Mouse (Mus musculus): ENCODE results near the gene Pdcd6ip. TPM values are rescaled to one million over a fixed set of nuclear protein-coding genes. Genes with fewer than 3 reads are reported as not detected.
"Not testable (repeated sequence)": the region's sequence is repeated elsewhere in the genome, so short reads cannot be mapped to it uniquely, and the experiment has no call there.

Pdcd6ip gene
- polyA plus RNA-seq, 1 experiment = 59.9 TPM

DNA sequence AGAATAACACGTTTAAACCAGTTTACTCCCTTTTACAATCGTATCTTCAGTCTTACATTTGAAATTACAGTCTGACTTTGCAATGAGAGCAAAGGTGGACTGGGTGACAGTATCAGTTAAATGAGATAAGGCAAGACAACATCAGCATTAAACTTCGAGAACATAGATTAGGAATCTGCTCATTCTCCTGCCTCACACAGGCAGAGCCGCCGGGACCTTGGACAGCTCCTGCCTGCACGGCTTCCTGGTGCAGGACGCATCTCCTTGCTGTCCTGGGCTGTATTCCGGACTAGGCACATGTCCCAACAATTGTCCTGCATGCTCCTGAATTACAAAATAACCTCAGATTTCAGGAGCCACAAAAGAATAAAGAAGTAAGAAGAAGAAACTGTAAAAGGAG lies 54.5 kb downstream of the Pdcd6ip start:
- TF ChIP-seq POLR2A (IDR thresholded peaks at IDR 0.05; ENCODE audit: low read depth, low read length) = no peak
- no peak for TF ChIP-seq CTCF (conservative IDR thresholded peaks at IDR 0.05; ENCODE audit: insufficient read depth, insufficient read length, low read depth, low read length)
- no peaks in the 10 kb centered on the region for H3K27me3 ChIP-seq (replicated peaks; ENCODE audit: control insufficient read depth, insufficient read depth, low read length)
- no peak for DNase-seq
- no peaks in the 10 kb centered on the region for H3K4me1 ChIP-seq (ENCODE audit: control insufficient read depth, insufficient read depth, low read length)
- H3K4me3 ChIP-seq (ENCODE audit: insufficient read depth, low read depth, low read length) = no peak overlapping the region
- H3K27ac ChIP-seq (ENCODE audit: insufficient read depth, low read depth, low read length) = no peak overlapping the region
- WGBS = 68% methylated on average over 8 of the region's 8 CpGs
- peaks cover 3% of the 10 kb centered on the region for H3K36me3 ChIP-seq (ENCODE audit: control insufficient read depth, insufficient read depth, low read length)

DNA sequence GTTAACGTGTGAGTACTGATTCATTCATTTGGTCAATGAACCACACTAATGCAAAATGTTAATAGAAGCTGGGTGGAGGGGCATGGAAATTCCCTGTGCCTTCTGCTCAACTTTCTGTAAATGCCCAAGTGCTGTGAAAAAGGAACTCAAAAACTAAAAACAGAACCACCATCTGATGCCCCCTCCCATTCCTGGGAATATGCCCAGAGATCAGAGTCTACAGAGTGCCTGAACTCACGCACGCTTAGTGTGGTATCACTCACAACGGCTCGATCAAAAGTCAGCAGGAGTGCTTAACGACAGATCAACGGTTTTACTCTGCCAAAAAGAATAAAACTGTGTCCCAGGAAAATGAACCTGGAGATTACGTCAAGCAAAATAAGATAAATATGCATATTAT lies 57.3 kb downstream of the Pdcd6ip start:
- peaks cover 3% of the 10 kb centered on the region for H3K36me3 ChIP-seq (ENCODE audit: control insufficient read depth, insufficient read depth, low read length)
- 57% methylated on average over 8 of the region's 8 CpGs for WGBS
- no peak for TF ChIP-seq POLR2A (IDR thresholded peaks at IDR 0.05; ENCODE audit: low read depth, low read length)
- TF ChIP-seq CTCF (conservative IDR thresholded peaks at IDR 0.05; ENCODE audit: insufficient read depth, insufficient read length, low read depth, low read length) = no peak
- H3K4me1 ChIP-seq (ENCODE audit: control insufficient read depth, insufficient read depth, low read length) = no peaks in the 10 kb centered on the region
- H3K27me3 ChIP-seq (replicated peaks; ENCODE audit: control insufficient read depth, insufficient read depth, low read length) = no peaks in the 10 kb centered on the region
- H3K27ac ChIP-seq (ENCODE audit: insufficient read depth, low read depth, low read length) = no peak overlapping the region
- no peak overlapping the region for H3K4me3 ChIP-seq (ENCODE audit: insufficient read depth, low read depth, low read length)
- no peak for DNase-seq

DNA sequence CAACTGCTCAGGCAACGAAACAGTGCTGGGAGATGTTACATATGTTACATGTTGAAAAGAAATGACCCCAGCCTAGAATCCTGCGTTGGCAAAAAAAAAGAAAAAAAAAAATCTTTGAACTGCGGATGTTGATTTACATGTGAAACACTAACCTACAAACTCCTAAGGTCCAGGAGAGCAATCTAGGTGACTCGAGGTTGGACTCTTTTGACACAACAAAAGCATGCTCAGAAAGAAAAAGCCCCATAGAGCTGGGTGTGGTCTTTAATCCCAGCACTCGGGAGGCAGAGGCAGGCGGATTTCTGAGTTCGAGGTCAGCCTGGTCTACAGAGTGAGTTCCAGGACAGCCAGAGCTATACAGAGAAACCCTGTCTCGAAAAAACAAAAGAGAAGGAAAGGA lies 58.8 kb downstream of the Pdcd6ip start:
- not testable (repeated sequence) for H3K27ac ChIP-seq (ENCODE audit: insufficient read depth, low read depth, low read length); H3K27me3 ChIP-seq (replicated peaks; ENCODE audit: control insufficient read depth, insufficient read depth, low read length); H3K4me1 ChIP-seq (ENCODE audit: control insufficient read depth, insufficient read depth, low read length); DNase-seq; H3K4me3 ChIP-seq (ENCODE audit: insufficient read depth, low read depth, low read length); H3K36me3 ChIP-seq (ENCODE audit: control insufficient read depth, insufficient read depth, low read length)
- WGBS = 71% methylated on average over 8 of the region's 8 CpGs

DNA sequence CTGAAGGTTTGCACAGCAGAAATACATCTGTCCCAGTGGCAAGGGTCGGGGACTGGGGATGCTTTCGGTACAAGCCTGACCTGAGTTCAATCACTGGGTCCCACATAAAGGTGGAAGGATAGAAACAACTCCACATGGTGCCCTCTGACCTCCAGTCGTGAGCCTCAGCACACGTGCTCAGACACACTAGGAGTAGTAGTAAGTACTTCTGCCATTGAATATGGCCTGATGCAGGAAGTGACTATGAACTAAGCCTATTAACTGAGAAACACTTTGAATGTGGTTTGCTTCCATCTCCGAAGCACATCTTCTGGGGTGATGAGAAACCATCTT lies 62.3 kb downstream of the Pdcd6ip start:
- Histone ChIP-seq H3K4me3 (ENCODE audit: insufficient read depth, low read depth, low read length) (no peak overlapping the region), H3K27me3 (replicated peaks; ENCODE audit: control insufficient read depth, insufficient read depth, low read length) (no peaks in the 10 kb centered on the region), H3K27ac (ENCODE audit: insufficient read depth, low read depth, low read length) (no peak overlapping the region), H3K4me1 (ENCODE audit: control insufficient read depth, insufficient read depth, low read length) (no peaks in the 10 kb centered on the region), H3K36me3 (ENCODE audit: control insufficient read depth, insufficient read depth, low read length) (no peaks in the 10 kb centered on the region)
- 32% methylated on average over 5 of the region's 5 CpGs for WGBS
- no peak for DNase-seq
- no peak for TF ChIP-seq POLR2A (IDR thresholded peaks at IDR 0.05; ENCODE audit: low read depth, low read length)
- TF ChIP-seq CTCF (conservative IDR thresholded peaks at IDR 0.05; ENCODE audit: insufficient read depth, insufficient read length, low read depth, low read length) = no peak

DNA sequence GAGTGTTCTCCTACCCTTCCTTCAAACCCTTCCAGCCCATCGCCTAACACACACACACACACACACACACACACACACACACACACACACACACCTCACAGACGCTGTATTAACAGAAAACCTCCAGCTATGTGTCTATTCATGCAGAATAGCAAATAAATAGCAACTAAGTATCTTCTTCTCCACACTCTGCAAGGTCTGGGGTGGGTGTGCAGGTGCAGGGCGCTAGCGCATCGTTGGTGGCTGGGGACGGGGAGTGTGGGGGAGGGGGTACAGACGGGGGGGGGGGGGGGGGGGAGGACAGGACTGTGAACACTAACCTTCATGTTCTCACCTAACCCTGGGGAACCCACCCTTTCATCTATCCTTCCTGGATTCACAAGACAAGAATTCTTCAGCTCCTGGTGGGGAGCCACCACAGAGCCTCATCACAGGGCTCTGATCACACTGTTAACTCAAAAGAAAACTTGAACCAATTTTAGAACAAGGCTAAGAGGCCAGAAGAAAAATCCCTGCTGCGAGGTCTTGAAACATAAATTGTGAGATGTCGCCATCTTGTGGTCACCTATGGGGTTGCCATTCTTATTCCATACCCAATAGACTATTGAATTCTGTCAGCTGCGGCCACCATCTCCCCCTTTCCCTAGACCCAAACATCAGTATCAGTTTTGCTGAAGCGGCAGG lies 62.8 kb downstream of the Pdcd6ip start:
- Histone ChIP-seq H3K4me1 (ENCODE audit: control insufficient read depth, insufficient read depth, low read length) (no peaks in the 10 kb centered on the region), H3K36me3 (ENCODE audit: control insufficient read depth, insufficient read depth, low read length) (no peaks in the 10 kb centered on the region), H3K4me3 (ENCODE audit: insufficient read depth, low read depth, low read length) (no peak overlapping the region), H3K27ac (ENCODE audit: insufficient read depth, low read depth, low read length) (no peak overlapping the region), H3K27me3 (replicated peaks; ENCODE audit: control insufficient read depth, insufficient read depth, low read length) (no peaks in the 10 kb centered on the region)
- 17% methylated on average over 11 of the region's 11 CpGs for WGBS
- TF ChIP-seq CTCF (conservative IDR thresholded peaks at IDR 0.05; ENCODE audit: insufficient read depth, insufficient read length, low read depth, low read length) (peak; percentile 39; the same call in 1 of the 2 replicates), POLR2A (IDR thresholded peaks at IDR 0.05; ENCODE audit: low read depth, low read length) (no peak)
- peak; percentile 53 for DNase-seq

DNA sequence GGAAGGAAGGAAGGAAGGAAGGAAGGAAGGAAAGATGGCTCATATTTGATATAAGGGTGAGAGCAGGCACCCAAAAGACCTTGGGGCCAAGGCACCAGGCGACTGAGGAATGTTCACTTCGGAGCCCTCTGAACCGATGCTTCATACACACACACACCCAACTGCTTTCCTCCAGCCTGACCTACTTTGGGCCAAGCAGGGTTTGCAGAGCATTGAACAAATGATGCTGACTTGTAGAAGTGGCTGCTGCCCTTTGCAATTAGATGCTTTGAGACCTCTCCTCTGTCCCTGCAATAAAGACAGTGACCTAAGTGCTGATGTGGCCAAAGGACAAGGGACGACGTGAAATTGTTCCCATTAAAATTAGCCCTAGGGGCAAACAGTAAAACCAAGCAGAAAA lies 63.4 kb downstream of the Pdcd6ip start:
- Histone ChIP-seq H3K27me3 (replicated peaks; ENCODE audit: control insufficient read depth, insufficient read depth, low read length) (no peaks in the 10 kb centered on the region), H3K36me3 (ENCODE audit: control insufficient read depth, insufficient read depth, low read length) (no peaks in the 10 kb centered on the region), H3K27ac (ENCODE audit: insufficient read depth, low read depth, low read length) (no peak overlapping the region), H3K4me3 (ENCODE audit: insufficient read depth, low read depth, low read length) (no peak overlapping the region), H3K4me1 (ENCODE audit: control insufficient read depth, insufficient read depth, low read length) (no peaks in the 10 kb centered on the region)
- TF ChIP-seq CTCF (conservative IDR thresholded peaks at IDR 0.05; ENCODE audit: insufficient read depth, insufficient read length, low read depth, low read length) (no peak), POLR2A (IDR thresholded peaks at IDR 0.05; ENCODE audit: low read depth, low read length) (no peak)
- WGBS = 38% methylated on average over 5 of the region's 5 CpGs
- DNase-seq = no peak

DNA sequence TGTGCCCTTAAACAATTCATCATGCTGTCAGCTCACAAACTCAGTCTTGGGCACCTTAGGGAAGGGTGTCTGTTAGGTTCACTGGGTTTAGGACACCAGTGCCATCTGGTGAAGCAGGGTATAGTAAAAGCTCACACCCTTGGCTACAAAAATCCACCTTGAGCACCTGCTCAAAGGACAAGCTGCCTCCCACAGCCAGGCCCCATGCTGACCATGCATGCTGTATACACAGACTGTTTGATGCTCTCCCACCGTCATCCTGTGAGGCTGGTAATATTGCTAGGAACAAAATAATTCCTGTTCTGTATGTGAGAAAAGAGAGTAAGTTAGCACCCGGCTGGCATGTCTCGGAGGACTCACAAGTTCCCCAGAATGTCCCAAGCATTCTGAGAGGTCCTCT lies 64.0 kb downstream of the Pdcd6ip start:
- TF ChIP-seq POLR2A (IDR thresholded peaks at IDR 0.05; ENCODE audit: low read depth, low read length) (no peak), CTCF (conservative IDR thresholded peaks at IDR 0.05; ENCODE audit: insufficient read depth, insufficient read length, low read depth, low read length) (no peak)
- H3K4me1 ChIP-seq (ENCODE audit: control insufficient read depth, insufficient read depth, low read length) = no peaks in the 10 kb centered on the region
- WGBS = 74% methylated on average over 3 of the region's 3 CpGs
- no peaks in the 10 kb centered on the region for H3K36me3 ChIP-seq (ENCODE audit: control insufficient read depth, insufficient read depth, low read length)
- H3K27me3 ChIP-seq (replicated peaks; ENCODE audit: control insufficient read depth, insufficient read depth, low read length) = no peaks in the 10 kb centered on the region
- no peak overlapping the region for H3K4me3 ChIP-seq (ENCODE audit: insufficient read depth, low read depth, low read length)
- no peak overlapping the region for H3K27ac ChIP-seq (ENCODE audit: insufficient read depth, low read depth, low read length)
- DNase-seq = no peak

DNA sequence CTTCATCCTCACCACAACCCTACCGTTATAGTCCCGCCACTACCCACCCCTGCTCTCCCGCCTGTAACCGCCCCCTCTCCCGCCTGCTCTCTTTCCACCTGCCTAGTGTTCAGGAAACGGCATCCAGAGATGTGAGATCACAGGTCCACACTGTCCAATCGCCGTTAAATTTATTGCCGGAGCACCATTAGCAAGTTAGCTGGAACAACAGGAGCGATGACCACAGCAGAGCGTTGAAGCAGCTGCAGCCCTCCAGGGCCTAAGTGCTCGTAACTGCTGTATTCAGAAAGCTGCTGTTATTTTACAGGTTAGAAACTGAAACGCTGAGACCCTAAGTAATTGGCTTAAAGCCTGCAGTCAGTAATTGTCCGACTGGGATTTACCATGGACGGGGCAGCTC lies 64.4 kb downstream of the Pdcd6ip start:
- no peak for DNase-seq
- no peaks in the 10 kb centered on the region for H3K36me3 ChIP-seq (ENCODE audit: control insufficient read depth, insufficient read depth, low read length)
- WGBS = 69% methylated on average over 15 of the region's 15 CpGs
- TF ChIP-seq POLR2A (IDR thresholded peaks at IDR 0.05; ENCODE audit: low read depth, low read length) (no peak), CTCF (conservative IDR thresholded peaks at IDR 0.05; ENCODE audit: insufficient read depth, insufficient read length, low read depth, low read length) (no peak)
- no peaks in the 10 kb centered on the region for H3K27me3 ChIP-seq (replicated peaks; ENCODE audit: control insufficient read depth, insufficient read depth, low read length)
- no peak overlapping the region for H3K4me3 ChIP-seq (ENCODE audit: insufficient read depth, low read depth, low read length)
- H3K27ac ChIP-seq (ENCODE audit: insufficient read depth, low read depth, low read length) = no peak overlapping the region
- no peaks in the 10 kb centered on the region for H3K4me1 ChIP-seq (ENCODE audit: control insufficient read depth, insufficient read depth, low read length)

Measured in kidney, adult 2 months (tissue).